Mouse (Mus musculus) stomach, embryonic 14.5 days (tissue): ENCODE results near the gene Plpp7. TPM values are rescaled to one million over a fixed set of nuclear protein-coding genes. Genes with fewer than 3 reads are reported as not detected.
A peak's percentile ranks its signal among the peaks of the same experiment; 100 is the strongest.

Experiments used
- ATAC-seq: fragments of 200-750 bp; cut with Nextera tagmentation; 2 replicates; pipeline ENCODE4 v1.8.0; 2017; ENCODE audit warnings: low read depth, moderate TSS enrichment; ENCODE audit not compliant: insufficient number of reproducible peaks, insufficient read depth, low FRiP score
- H3K27ac ChIP-seq: fragments of 300-500 bp; sonication (generic); 2 replicates; pipeline ENCODE4 v1.5.1; 2014; ENCODE audit warnings: mild to moderate bottlenecking, low read length, moderate library complexity, mixed read lengths
- H3K27me3 ChIP-seq: fragments of 300-500 bp; sonication (generic); 2 replicates; pipeline ENCODE4 v1.6.1; 2014; ENCODE audit warnings: low read length, control low read depth, mixed read lengths; ENCODE audit not compliant: control insufficient read depth, insufficient read depth
- H3K36me3 ChIP-seq: fragments of 300-500 bp; sonication (generic); 2 replicates; pipeline ENCODE4 v1.6.1; 2014; ENCODE audit warnings: mild to moderate bottlenecking, control low read depth, low read length, moderate library complexity, mixed read lengths; ENCODE audit not compliant: control insufficient read depth, insufficient read depth
- H3K4me1 ChIP-seq: fragments of 300-500 bp; sonication (generic); 2 replicates; pipeline ENCODE4 v1.6.1; 2014; ENCODE audit warnings: low read length, control low read depth, mixed read lengths; ENCODE audit not compliant: control insufficient read depth, insufficient read depth
- H3K4me2 ChIP-seq: fragments of 300-500 bp; sonication (generic); replicated peaks from 2 replicates; pipeline ENCODE4 v1.6.1; 2014; ENCODE audit warnings: low read depth, low read length, control low read depth
- H3K4me3 ChIP-seq: fragments of 300-500 bp; sonication (generic); 2 replicates; pipeline ENCODE4 v1.5.1; 2014; ENCODE audit warnings: low read depth, low read length, control low read depth
- H3K9ac ChIP-seq: fragments of 300-500 bp; sonication (generic); replicated peaks from 2 replicates; pipeline ENCODE4 v1.6.1; 2014; ENCODE audit warnings: low read depth, mild to moderate bottlenecking, control low read depth, low read length, moderate library complexity, mixed read lengths
- H3K9me3 ChIP-seq: fragments of 300-500 bp; sonication (generic); 2 replicates; pipeline ENCODE4 v1.6.1; 2016; ENCODE audit warnings: low read depth, low read length, control low read depth; ENCODE audit not compliant: control insufficient read depth
- WGBS: fragments of 180-500 bp; shearing (Covaris S2); extraction: QIAGEN DNeasy Blood & Tissue Kit; methylation state at CpG from one replicate; pipeline ENCODE4 v1.1.7; 2014; 5-methylcytosine and 5-hydroxymethylcytosine counted together
- polyA plus RNA-seq: library from polyadenylated mRNA; unstranded; fragments of >200 nt; fragmentation: Nextera tagmentation; extraction: Ambion mirVana; gene quantifications from 2 replicates; pipeline ENCODE4 v1.2.1, GENCODE M21; 2014

Plpp7 gene
- polyA plus RNA-seq, 1 experiment from 2014 or later, result 3.3 TPM

GRCm38 (mm10) chr2:32153041-32153790 lies 57.9 kb downstream of the Plpp7 start:
- WGBS, result 5% methylated on average over 13 of the region's 13 CpGs
- Histone ChIP-seq H3K27me3 (no peaks in the 10 kb centered on the region), H3K36me3 (no peaks in the 10 kb centered on the region), H3K9ac (peak overlapping the region; percentile 100), H3K4me3 (peak overlapping the region; percentile 75), H3K27ac (peak overlapping the region; percentile 99), H3K9me3 (no peaks in the 10 kb centered on the region), H3K4me1 (peaks cover 56% of the 10 kb centered on the region), H3K4me2 (peak overlapping the region; percentile 93)
- no peak for ATAC-seq

- 17% methylated on average over 4 of the region's 4 CpGs for WGBS
- H3K27ac ChIP-seq, result peak overlapping the region; percentile 99
- H3K4me3 ChIP-seq, result peak overlapping the region; percentile 75
- no peaks in the 10 kb centered on the region for H3K9me3 ChIP-seq
- no peak for ATAC-seq
- H3K27me3 ChIP-seq, result no peaks in the 10 kb centered on the region
- no peaks in the 10 kb centered on the region for H3K36me3 ChIP-seq
- H3K9ac ChIP-seq, result no peak overlapping the region; the same call in 1 of the 2 replicates
- peak overlapping the region; percentile 93 for H3K4me2 ChIP-seq
- H3K4me1 ChIP-seq, result peaks cover 62% of the 10 kb centered on the region
These were observed 58.4 kb downstream of the Plpp7 start for GRCm38 (mm10) chr2:32153791-32154119.

- ATAC-seq, result no peak; the same call in 1 of the 2 replicates
- no peak overlapping the region for H3K9ac ChIP-seq
- 27% methylated on average over 9 of the region's 9 CpGs for WGBS
These were observed 59.1 kb downstream of the Plpp7 start for GRCm38 (mm10) chr2:32154334-32154997.

GRCm38 (mm10) chr2:32154998-32155541 lies 59.7 kb downstream of the Plpp7 start:
- Histone ChIP-seq H3K27ac (peak overlapping the region; percentile 99), H3K9me3 (no peaks in the 10 kb centered on the region), H3K4me3 (no peak overlapping the region), H3K36me3 (peaks cover under 1% of the 10 kb centered on the region; the same call in 1 of the 2 replicates), H3K27me3 (no peaks in the 10 kb centered on the region), H3K4me1 (peaks cover 70% of the 10 kb centered on the region), H3K9ac (no peak overlapping the region), H3K4me2 (peak overlapping the region; percentile 93)
- 55% methylated on average over 7 of the region's 7 CpGs for WGBS
- no peak for ATAC-seq

More at GRCm38 (mm10) chr2:32154334-32154997, 59.1 kb downstream of the Plpp7 start:
- Histone ChIP-seq H3K9me3 (no peaks in the 10 kb centered on the region), H3K27me3 (no peaks in the 10 kb centered on the region), H3K36me3 (no peaks in the 10 kb centered on the region), H3K4me2 (peak overlapping the region; percentile 93), H3K4me3 (0 out of 2 replicates have a peak overlapping the region, but pooled peaks have one; percentile 75), H3K4me1 (peaks cover 68% of the 10 kb centered on the region), H3K27ac (peak overlapping the region; percentile 99)

GRCm38 (mm10) chr2:32155614-32156013 lies 60.3 kb downstream of the Plpp7 start:
- Histone ChIP-seq H3K9me3 (no peaks in the 10 kb centered on the region), H3K4me3 (no peak overlapping the region), H3K36me3 (peaks cover 4% of the 10 kb centered on the region; the same call in 1 of the 2 replicates), H3K27me3 (no peaks in the 10 kb centered on the region), H3K4me2 (no peak overlapping the region; the same call in 1 of the 2 replicates), H3K9ac (no peak overlapping the region), H3K4me1 (peaks cover 73% of the 10 kb centered on the region), H3K27ac (peak overlapping the region; percentile 99; the same call in 1 of the 2 replicates)
- WGBS, result 51% methylated on average over 6 of the region's 6 CpGs
- no peak for ATAC-seq

- Histone ChIP-seq H3K4me3 (no peak overlapping the region), H3K4me1 (peaks cover 73% of the 10 kb centered on the region), H3K36me3 (peaks cover 4% of the 10 kb centered on the region; the same call in 1 of the 2 replicates), H3K9ac (no peak overlapping the region), H3K27me3 (no peaks in the 10 kb centered on the region), H3K4me2 (0 out of 2 replicates have a peak overlapping the region, but pooled peaks have one; percentile 8), H3K27ac (peak overlapping the region; percentile 64; the same call in 1 of the 2 replicates), H3K9me3 (no peaks in the 10 kb centered on the region)
- no peak for ATAC-seq
- WGBS, result 44% methylated on average over 10 of the region's 10 CpGs
These were observed 61.3 kb downstream of the Plpp7 start for GRCm38 (mm10) chr2:32156645-32157044.

- whole genome bisulfite sequencing, result 19% methylated on average over 4 of the region's 4 CpGs
- Histone ChIP-seq H3K27ac (peak overlapping the region; percentile 64; the same call in 1 of the 2 replicates), H3K4me3 (no peak overlapping the region), H3K4me1 (peaks cover 73% of the 10 kb centered on the region), H3K9ac (no peak overlapping the region), H3K36me3 (peaks cover 4% of the 10 kb centered on the region; the same call in 1 of the 2 replicates), H3K27me3 (no peaks in the 10 kb centered on the region), H3K9me3 (no peaks in the 10 kb centered on the region), H3K4me2 (0 out of 2 replicates have a peak overlapping the region, but pooled peaks have one; percentile 8)
- no peak for ATAC-seq
These were observed 62.0 kb downstream of the Plpp7 start for GRCm38 (mm10) chr2:32157328-32157727.

- H3K27me3 ChIP-seq, result no peaks in the 10 kb centered on the region
- ATAC-seq, result no peak
- H3K4me2 ChIP-seq, result no peak overlapping the region
- peaks cover 61% of the 10 kb centered on the region for H3K4me1 ChIP-seq
- H3K9ac ChIP-seq, result no peak overlapping the region
- H3K36me3 ChIP-seq, result peaks cover 4% of the 10 kb centered on the region; the same call in 1 of the 2 replicates
- H3K4me3 ChIP-seq, result no peak overlapping the region
- WGBS, result 63% methylated on average over 12 of the region's 12 CpGs
- H3K9me3 ChIP-seq, result no peaks in the 10 kb centered on the region
- H3K27ac ChIP-seq, result no peak overlapping the region; the same call in 1 of the 2 replicates
These were observed 63.4 kb downstream of the Plpp7 start for GRCm38 (mm10) chr2:32158616-32159239.
